Mouse (Mus musculus) hindlimb bud, embryonic 11.5 days (tissue): ENCODE data around the gene Slc5a5.
A peak's percentile ranks its signal among the peaks of the same experiment; 100 is the strongest.

Experiments
- DNase-seq: peaks from one replicate; pipeline ENCODE4 v3.0.0-alpha.2; 2012; ENCODE audit warnings: low read depth, low spot score; ENCODE audit errors: extremely low spot score

Gene Slc5a5

GRCm38 (mm10) chr8:70884186-70884585 is 8.4 kb downstream of the Slc5a5 start:
- DNase-seq: no peak

GRCm38 (mm10) chr8:70880546-70880945 is 12.0 kb downstream of the Slc5a5 start:
- DNase-seq: no peak

- DNase-seq: no peak
These were observed 12.4 kb downstream of the Slc5a5 start for GRCm38 (mm10) chr8:70880126-70880525.

DNA sequence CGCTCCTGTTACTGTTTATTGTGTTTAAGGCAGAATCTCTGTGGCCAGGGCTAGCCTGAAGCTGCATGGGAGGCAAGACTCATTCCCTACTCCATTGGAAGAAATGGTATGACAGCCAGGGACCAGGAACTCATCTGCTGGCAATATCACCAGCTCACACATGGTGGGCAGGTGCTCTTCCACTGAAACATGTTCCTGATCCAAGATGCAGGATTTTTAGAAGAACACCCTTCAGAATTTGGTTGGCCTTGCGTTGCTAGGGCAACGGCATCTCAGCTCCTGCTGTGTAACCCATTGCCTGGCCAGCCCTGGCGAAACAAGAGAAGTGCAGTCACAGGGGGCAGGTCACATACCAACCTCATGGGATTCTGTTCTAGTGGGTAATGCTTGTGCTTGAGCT is 13.1 kb downstream of the Slc5a5 start:
- DNase-seq: no peak

GRCm38 (mm10) chr8:70878178-70878577 is 14.4 kb downstream of the Slc5a5 start:
- DNase-seq: no peak

DNA sequence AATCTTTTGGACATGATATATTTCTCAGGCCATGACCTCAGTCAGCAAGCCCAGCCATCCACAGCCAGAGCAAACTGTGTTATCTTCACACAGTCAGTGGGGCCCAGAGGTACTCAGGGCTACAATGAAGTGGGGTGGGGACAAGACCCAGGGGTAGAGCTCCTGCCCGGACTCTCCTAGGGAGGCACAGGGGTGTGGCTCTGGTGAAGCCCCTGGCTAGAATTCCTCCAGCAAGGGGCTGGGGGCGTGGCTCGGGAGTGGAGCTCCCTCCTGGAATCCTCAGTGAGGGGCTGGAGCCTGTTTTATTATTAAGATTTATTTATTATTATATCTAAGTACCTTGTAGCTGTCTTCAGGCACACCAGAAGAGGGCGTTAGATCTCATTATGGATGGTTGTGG is 16.2 kb downstream of the Slc5a5 start:
- DNase-seq: no peak

DNA sequence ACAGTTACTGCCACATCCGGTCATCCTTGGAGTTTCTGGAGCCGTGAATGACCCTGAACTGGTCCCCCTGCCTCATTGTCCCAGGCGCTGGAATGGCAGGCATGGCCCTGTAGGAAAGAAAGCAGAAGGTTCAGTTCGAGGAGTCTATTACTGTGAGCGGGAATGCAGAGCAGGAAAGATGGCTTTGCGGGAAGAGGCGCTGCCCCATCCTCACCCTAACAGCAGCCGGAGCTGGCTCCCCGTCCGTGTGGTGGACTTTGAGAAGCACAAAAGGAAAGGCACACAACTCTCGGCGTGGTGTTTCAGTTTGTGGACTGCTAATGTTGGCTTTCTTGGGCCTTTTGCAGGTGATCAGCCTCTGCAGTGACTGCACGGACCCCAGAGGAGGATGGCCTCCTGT is 18.1 kb downstream of the Slc5a5 start:
- DNase-seq: no peak

DNA sequence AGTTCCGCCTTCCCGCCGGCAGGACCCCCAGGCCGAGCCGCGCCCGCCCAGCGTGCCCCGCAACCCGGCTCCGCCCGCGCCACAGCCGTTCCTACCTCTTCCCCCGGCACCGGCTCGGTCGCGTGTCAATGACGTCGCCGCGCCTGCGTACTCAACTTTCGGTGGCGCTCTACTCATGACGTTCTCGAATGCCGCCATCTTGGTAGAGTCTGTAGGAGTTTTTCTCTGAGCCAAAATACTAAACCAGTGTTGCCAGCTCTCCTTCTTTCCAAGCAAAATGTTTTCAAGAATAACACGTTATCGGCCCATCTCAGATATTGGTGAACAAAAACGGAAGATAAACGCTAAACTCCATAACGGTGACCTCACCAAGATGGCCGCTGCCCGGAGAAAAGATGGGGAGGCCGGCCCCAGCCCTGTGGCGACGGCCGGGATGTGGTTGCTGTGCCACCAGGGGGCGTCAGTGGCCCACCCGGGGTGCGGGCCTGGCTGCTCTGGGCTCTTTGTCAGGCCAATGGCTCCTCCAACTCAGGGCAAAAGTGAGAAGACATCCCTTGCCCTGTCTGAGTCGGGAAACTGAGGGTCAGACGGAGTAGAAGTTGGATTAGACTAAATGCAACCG is 19.1 kb downstream of the Slc5a5 start, which contains the start of gene Ccdc124:
Gene Ccdc124 (minus strand): TSS at position 572 of the 622 bp plus-strand sequence.
- peak; percentile 96 for DNase-seq

DNA sequence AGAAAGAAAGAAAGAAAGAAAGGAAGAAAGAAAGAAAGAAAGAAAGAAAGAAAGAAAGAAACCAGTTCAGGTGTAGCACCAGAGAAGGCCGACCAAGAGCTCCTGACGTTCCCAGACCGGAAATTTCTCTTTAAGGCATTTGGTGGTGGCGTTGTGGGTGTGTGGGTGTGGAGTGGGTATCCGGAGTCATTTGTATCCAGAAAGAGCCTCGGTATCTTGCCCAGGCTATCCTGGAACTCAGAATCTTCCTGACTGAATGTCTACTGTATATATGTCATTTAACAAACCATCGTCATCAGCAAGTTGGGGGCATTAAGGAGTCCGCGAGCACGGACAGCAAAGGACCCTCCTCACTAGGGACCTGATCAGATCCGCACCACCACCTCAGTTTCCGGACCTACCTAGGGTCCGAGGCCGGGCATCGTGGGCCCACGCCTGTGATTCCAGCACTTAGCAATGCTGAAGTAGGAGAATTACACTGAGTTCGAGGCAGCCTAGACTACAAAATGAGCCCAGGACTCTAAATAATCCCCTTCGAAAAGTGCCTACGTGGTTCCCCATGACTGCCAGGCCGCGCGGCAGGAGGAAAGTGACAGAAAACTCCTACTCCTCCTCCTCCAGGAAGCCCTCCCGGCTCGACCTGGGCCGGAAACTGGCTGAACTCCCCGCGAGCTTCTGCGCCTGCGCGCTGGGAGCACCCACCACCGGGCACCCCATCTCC is 19.8 kb downstream of the Slc5a5 start:
- DNase-seq: no peak

GRCm38 (mm10) chr8:70871195-70871807 is 21.3 kb downstream of the Slc5a5 start:
- no peak for DNase-seq

GRCm38 (mm10) chr8:70869601-70870041 is 22.9 kb downstream of the Slc5a5 start:
- no peak for DNase-seq

DNA sequence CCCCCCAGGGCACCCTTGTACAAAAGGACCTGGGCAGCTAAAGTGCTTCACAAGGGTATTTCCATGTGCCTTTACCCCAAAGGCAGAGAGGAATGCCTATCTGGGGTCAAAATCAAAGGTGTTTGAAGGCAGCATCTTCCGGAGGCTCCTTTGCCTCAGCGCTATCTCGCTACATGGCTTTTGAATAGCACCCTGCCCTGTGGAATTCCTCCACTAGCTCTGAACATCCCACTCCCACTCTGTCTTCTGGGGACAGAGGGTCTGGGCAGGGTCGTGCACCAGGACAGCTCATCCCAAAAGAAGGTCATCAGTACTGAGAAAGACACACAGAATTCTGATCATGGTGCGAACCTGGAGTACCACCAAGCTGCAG is 23.4 kb downstream of the Slc5a5 start:
- no peak for DNase-seq

GRCm38 (mm10) chr8:70868559-70869198 is 23.9 kb downstream of the Slc5a5 start:
- DNase-seq: no peak

DNA sequence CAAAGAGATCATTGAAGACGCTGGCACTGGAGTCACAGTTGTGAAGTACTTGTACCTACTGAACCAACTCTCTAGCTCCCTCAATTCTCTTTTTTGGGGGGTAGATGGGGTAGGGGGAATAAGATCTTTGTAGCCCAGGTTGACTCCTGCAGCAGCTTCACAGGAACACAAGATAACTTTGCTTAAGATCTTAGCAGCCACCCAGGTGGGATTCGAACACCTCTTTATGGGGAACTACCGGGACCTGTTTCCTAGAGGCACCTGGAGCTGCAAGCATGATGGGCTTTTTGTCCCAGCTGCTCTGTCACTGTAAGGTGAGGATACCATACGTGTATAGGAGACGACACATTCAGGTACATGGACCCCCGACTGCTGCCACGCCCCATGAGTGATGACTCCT is 26.0 kb downstream of the Slc5a5 start:
- no peak for DNase-seq

- no peak for DNase-seq
These were observed 26.5 kb downstream of the Slc5a5 start for GRCm38 (mm10) chr8:70866001-70866520.

DNA sequence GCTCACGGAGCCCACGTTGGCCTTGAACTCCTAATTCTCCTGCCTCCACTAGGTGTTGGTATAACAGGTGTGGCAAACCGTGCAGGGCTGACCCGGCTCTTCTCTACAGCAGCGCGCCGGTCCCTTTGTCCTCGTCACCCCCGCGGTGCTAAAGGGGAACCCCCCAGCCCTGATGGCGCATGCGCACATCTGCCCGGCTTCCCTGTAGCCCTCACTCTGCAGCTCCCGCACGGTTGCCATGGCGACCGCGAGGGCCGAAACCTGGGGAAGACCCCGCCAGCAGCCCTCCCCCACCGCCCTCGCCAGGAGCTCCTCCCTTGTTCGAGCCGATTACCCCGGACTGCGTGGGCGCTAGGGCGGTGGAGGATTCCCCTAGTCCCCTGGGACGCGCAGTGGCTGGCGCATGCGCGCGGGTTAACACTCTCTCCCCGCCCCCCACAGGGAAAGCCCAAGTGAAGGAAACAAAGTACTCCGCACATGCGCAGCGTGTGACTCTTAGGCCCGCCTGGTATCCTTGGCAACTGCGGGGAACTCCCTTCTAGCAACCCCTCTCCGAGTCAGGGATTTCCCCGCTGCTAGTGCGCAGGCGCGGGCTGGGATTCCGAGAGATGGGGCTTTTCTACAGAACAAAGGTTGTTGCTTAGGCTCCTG is 27.1 kb downstream of the Slc5a5 start:
- DNase-seq: peak; percentile 99

DNA sequence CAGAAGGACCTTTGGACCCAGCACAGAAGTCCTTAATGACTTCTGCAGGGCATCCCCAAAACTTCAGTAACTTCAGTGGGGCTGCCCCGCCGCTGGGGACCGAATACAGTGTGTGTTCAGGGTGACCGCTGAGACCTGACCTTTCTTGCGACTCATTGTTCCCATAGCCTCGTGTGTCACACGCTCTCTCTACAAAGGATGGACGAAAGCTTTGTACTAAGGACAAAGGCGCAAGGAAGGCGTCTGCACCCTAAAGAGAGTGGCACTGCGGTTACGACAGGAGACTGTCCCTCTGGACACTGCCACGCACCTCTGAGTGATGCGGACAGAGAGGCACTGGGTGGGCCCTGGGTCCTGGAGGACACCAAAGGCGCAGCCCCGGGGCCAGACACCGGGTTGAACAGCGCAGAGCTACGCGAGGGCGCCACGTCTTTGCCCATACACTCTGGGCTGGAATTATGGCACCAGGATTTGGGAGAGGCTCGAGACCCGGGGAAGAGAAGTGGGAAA is 27.8 kb downstream of the Slc5a5 start:
- DNase-seq: no peak

DNA sequence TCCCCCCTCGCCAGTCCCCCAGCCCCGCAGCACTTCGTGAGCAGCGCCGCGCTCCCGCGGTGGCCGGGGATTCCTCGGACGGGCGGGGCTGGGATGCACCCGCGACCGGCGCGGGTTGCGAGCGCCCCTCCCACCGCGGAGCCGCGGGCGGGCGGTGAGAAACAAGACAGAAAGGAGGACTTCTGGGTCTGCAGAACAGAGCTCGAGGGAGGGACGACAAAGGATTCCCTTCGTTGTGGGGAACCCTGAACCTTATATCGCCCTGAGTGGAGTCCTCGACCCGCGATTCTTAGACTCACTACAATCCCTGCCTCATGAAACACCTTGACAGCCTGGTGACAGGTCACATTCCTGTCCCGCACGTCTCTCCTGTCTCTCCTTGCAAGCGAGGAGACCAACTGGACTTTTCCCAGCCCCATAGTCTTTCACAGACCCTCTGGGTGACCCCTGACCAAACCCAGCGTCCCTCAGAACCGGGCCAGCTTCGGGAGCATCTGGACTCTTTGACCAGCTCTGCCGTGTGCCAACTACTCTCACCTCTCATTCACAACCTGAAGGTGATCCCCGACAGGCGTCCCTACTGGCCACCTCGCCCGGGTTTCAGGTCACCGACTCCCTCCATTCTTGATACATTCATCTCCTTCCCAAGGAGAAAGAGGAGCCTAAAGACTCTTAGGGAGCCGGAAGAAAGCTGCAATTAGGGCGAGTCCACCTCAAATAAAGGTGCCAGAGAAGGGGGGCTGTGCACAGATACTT is 28.4 kb downstream of the Slc5a5 start:
- no peak for DNase-seq

- DNase-seq: no peak
These were observed 29.5 kb downstream of the Slc5a5 start, which contains the start of gene Kcnn1 for GRCm38 (mm10) chr8:70862824-70863641. Gene Kcnn1, minus strand, starts transcription at chr8:70863258.
